Mouse (Mus musculus) spleen, adult 2 months (tissue): ENCODE measurements around the gene Atp10a.

Experiments
- CTCF ChIP-seq: fragments of 200-500 bp; IDR thresholded peaks from 2 replicates; pipeline ENCODE4 v1.5.1; 2011; ENCODE audit warnings: mild to moderate bottlenecking, inconsistent platforms; ENCODE audit not compliant: insufficient read depth, insufficient read length, insufficient replicate concordance; ENCODE audit errors: extremely low read depth
- POLR2A ChIP-seq: fragments of 200-500 bp; IDR thresholded peaks from 2 replicates; pipeline ENCODE4 v1.6.1; 2011; ENCODE audit warnings: low read depth, low read length, inconsistent platforms

DNA sequence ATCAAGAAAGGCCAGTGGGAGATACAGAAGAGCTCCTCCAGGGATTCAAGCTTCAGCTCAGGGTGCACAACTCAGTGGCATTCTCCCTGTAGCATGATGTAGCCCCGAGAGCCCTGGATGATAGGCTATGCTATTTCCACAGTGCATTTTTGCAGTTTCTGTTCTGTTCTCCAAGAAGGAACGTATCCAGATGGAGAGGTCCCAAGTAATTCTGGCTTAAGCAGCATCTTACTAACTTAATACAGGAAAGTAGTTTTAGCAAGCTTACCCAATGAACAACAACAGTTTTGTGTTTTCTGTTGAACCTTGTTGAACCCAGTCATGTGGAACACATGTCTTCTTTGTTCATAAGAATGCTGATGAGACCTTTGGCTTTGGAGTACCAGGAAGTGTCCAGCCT, 62.6 kb downstream of the Atp10a start:
- TF ChIP-seq POLR2A: no peak
- no peak for TF ChIP-seq CTCF
